Mouse (Mus musculus): ENCODE results near the gene Emcn. TPM values are rescaled to one million over a fixed set of nuclear protein-coding genes. Genes with fewer than 3 reads are reported as not detected.

The Emcn gene
- polyA plus RNA-seq (2014; fragmentation: Nextera tagmentation; extraction: Ambion mirVana), result 19.7 and 23.1 TPM in 2 replicates

DNA sequence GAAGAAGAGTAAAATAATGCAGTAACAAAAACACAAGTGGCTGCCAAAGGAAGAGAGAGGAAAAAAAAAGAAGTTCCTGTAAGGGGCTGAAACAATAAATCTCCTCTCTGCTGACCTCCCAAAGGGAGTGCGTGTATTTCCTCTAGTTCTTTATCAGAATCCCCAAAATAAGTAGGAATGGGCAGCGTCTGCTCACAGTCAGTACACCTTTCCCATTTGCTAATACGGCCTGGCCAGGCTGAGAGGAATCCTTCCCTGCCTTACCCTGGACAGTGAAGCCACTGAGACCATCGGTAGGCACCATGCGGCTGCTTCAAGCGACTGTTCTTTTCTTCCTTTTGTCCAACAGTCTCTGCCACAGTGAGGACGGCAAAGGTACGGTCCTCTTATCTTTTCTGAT lies at the start of gene Emcn:
Emcn (plus strand) TSS at position 130 of the 400 bp plus-strand sequence.
- Histone ChIP-seq H3K4me2 (ENCODE audit: low read depth, low read length, severe bottlenecking) (no peak within 1 kb of the TSS), H3K36me3 (ENCODE audit: control insufficient read depth, insufficient read depth, low read length) (no peaks in the 10 kb centered on the region), H3K27ac (ENCODE audit: low read depth, low read length) (no peak within 1 kb of the TSS), H3K4me3 (ENCODE audit: low read depth, low read length) (no peak within 1 kb of the TSS), H3K27me3 (ENCODE audit: control insufficient read depth, insufficient read depth, low read length) (no peaks in the 10 kb centered on the region), H3K9ac (ENCODE audit: low read length) (no peak within 1 kb of the TSS), H3K4me1 (replicated peaks; ENCODE audit: control insufficient read depth, insufficient read depth, low read length) (no peaks in the 10 kb centered on the region), H3K9me3 (ENCODE audit: control insufficient read depth, low read length) (no peaks in the 10 kb centered on the region)
- 64% methylated on average over 8 of the region's 8 CpGs for WGBS
- DNase-seq (ENCODE audit: low spot score) (no peak), ATAC-seq (replicated peaks; ENCODE audit: low FRiP score) (no peak)

DNA sequence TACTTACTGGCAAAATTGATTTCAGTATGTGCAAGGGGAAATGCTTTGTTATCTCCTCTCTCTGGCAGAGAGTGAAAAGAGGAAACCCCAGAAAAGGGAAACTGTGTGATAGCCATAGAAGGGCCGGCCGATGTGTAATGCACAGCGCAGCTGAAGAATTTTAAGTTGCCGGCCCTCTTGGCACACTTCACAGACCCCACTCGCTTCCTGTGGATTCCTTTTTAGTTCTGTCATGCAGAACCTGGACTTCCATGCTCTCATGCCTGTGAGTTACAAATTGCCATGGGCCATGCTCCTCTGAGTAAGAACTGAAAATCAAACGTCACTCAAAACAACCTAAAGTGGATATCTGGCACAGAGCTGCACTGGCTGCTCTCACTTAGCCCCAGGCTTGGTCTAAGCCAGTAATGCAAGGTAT lies 47.7 kb upstream of the Emcn start:
- no peaks in the 10 kb centered on the region for H3K27me3 ChIP-seq (ENCODE audit: control insufficient read depth, insufficient read depth, low read length)
- no peaks in the 10 kb centered on the region for H3K4me1 ChIP-seq (replicated peaks; ENCODE audit: control insufficient read depth, insufficient read depth, low read length)
- H3K27ac ChIP-seq (ENCODE audit: low read depth, low read length), result no peak overlapping the region
- H3K9ac ChIP-seq (ENCODE audit: low read length), result no peak overlapping the region
- ATAC-seq (replicated peaks; ENCODE audit: low FRiP score) (no peak), DNase-seq (ENCODE audit: low spot score) (no peak)
- no peaks in the 10 kb centered on the region for H3K9me3 ChIP-seq (ENCODE audit: control insufficient read depth, low read length)
- no peaks in the 10 kb centered on the region for H3K36me3 ChIP-seq (ENCODE audit: control insufficient read depth, insufficient read depth, low read length)
- no peak overlapping the region for H3K4me3 ChIP-seq (ENCODE audit: low read depth, low read length)
- H3K4me2 ChIP-seq (ENCODE audit: low read depth, low read length, severe bottlenecking), result no peak overlapping the region
- 88% methylated on average over 6 of the region's 6 CpGs for WGBS

DNA sequence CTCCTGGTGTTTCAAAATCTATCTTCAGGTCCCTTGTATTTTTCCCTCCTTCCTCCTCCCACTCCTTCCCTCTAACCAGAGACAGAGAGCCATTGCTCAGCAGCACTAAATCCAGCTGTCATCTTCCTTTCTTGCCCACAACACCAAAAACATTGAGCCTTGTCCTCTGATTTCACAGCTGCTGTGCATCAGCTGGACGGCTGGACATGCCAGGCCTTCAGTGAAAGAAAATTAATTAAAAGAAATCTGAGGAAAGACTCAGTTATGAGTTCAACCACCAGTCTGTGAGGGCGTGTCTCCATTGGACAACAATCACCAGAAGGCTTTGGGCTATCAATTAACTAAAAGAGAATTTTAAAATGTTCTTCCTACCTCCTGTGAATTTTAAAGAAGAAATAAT lies 42.6 kb upstream of the Emcn start:
- Histone ChIP-seq H3K4me2 (ENCODE audit: low read depth, low read length, severe bottlenecking) (no peak overlapping the region), H3K9ac (ENCODE audit: low read length) (no peak overlapping the region), H3K36me3 (ENCODE audit: control insufficient read depth, insufficient read depth, low read length) (no peaks in the 10 kb centered on the region), H3K9me3 (ENCODE audit: control insufficient read depth, low read length) (no peaks in the 10 kb centered on the region), H3K4me3 (ENCODE audit: low read depth, low read length) (no peak overlapping the region), H3K4me1 (replicated peaks; ENCODE audit: control insufficient read depth, insufficient read depth, low read length) (no peaks in the 10 kb centered on the region), H3K27ac (ENCODE audit: low read depth, low read length) (no peak overlapping the region), H3K27me3 (ENCODE audit: control insufficient read depth, insufficient read depth, low read length) (no peaks in the 10 kb centered on the region)
- DNase-seq (ENCODE audit: low spot score), result no peak
- WGBS, result 69% methylated on average over 2 of the region's 2 CpGs
- ATAC-seq (replicated peaks; ENCODE audit: low FRiP score), result no peak

DNA sequence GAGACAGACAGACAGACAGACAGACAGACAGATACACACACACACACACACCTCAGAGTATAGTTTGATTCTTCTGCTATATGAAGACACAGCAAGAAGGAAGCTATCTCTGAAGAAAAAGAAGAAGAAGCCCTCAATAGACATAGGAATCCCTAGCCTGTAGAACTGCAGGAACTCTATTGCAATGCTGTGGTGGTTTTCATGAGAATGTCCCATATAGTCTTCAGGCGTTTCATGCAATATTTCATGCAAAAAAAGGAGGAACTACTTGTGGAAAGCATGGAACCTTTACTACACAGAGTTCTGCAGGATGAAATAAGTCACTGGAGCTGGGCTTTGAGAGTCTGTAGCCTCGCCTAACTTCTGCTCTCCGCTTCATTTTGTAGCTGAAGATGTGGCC lies 40.7 kb upstream of the Emcn start:
- H3K4me1 ChIP-seq (replicated peaks; ENCODE audit: control insufficient read depth, insufficient read depth, low read length), result no peaks in the 10 kb centered on the region
- H3K4me3 ChIP-seq (ENCODE audit: low read depth, low read length), result no peak overlapping the region
- no peaks in the 10 kb centered on the region for H3K36me3 ChIP-seq (ENCODE audit: control insufficient read depth, insufficient read depth, low read length)
- no peak overlapping the region for H3K27ac ChIP-seq (ENCODE audit: low read depth, low read length)
- H3K9ac ChIP-seq (ENCODE audit: low read length), result no peak overlapping the region
- no peaks in the 10 kb centered on the region for H3K9me3 ChIP-seq (ENCODE audit: control insufficient read depth, low read length)
- H3K4me2 ChIP-seq (ENCODE audit: low read depth, low read length, severe bottlenecking), result no peak overlapping the region
- 90% methylated on average over 3 of the region's 3 CpGs for WGBS
- H3K27me3 ChIP-seq (ENCODE audit: control insufficient read depth, insufficient read depth, low read length), result no peaks in the 10 kb centered on the region
- ATAC-seq (replicated peaks; ENCODE audit: low FRiP score) (no peak), DNase-seq (ENCODE audit: low spot score) (no peak)

DNA sequence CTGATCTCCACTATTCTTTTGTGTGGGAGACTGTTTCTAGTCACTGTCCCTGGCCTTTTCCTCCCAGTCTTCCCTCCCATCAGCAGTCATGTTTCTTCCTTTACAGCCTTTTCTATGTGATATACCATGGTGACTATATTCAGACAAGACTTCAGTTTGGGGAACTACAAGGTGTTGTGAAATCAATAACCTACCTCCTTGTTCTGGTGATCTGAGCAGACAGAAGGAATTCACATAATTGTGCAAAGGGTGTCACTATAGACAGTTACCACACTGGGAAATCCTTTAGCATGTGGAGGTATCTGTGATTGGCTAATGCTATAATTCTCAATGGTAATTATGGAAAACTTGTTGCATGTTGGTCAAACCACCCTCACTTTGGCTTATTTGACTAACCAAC lies 39.7 kb upstream of the Emcn start:
- Histone ChIP-seq H3K9ac (ENCODE audit: low read length) (no peak overlapping the region), H3K36me3 (ENCODE audit: control insufficient read depth, insufficient read depth, low read length) (no peaks in the 10 kb centered on the region), H3K4me1 (replicated peaks; ENCODE audit: control insufficient read depth, insufficient read depth, low read length) (no peaks in the 10 kb centered on the region), H3K27ac (ENCODE audit: low read depth, low read length) (no peak overlapping the region), H3K9me3 (ENCODE audit: control insufficient read depth, low read length) (no peaks in the 10 kb centered on the region), H3K4me3 (ENCODE audit: low read depth, low read length) (no peak overlapping the region), H3K4me2 (ENCODE audit: low read depth, low read length, severe bottlenecking) (no peak overlapping the region), H3K27me3 (ENCODE audit: control insufficient read depth, insufficient read depth, low read length) (no peaks in the 10 kb centered on the region)
- DNase-seq (ENCODE audit: low spot score), result no peak
- ATAC-seq (replicated peaks; ENCODE audit: low FRiP score), result no peak

DNA sequence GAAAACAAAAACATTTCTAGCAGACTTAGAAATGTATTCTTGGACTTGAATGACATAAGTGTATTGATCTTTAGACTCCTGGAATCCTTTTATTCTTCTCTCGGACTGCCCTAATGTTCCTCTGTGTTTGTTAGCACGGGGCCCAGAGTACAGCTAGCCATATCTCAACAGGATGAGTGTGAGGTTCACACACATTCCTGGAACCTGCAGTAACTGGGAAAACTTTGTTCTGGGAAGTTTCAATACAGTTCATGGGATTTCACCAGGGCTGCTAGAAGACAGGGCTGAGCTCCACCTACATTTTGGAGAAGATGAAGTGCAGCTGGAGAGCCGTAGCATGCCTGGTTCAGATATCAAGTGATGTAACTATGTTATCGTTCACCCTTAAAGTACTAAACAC lies 38.1 kb upstream of the Emcn start:
- H3K9ac ChIP-seq (ENCODE audit: low read length), result no peak overlapping the region
- ATAC-seq (replicated peaks; ENCODE audit: low FRiP score), result no peak
- 68% methylated on average over 4 of the region's 4 CpGs for WGBS
- no peak overlapping the region for H3K4me3 ChIP-seq (ENCODE audit: low read depth, low read length)
- no peak overlapping the region for H3K27ac ChIP-seq (ENCODE audit: low read depth, low read length)
- H3K9me3 ChIP-seq (ENCODE audit: control insufficient read depth, low read length), result no peaks in the 10 kb centered on the region
- DNase-seq (ENCODE audit: low spot score), result no peak
- H3K27me3 ChIP-seq (ENCODE audit: control insufficient read depth, insufficient read depth, low read length), result no peaks in the 10 kb centered on the region
- H3K4me1 ChIP-seq (replicated peaks; ENCODE audit: control insufficient read depth, insufficient read depth, low read length), result no peaks in the 10 kb centered on the region
- H3K36me3 ChIP-seq (ENCODE audit: control insufficient read depth, insufficient read depth, low read length), result no peaks in the 10 kb centered on the region
- H3K4me2 ChIP-seq (ENCODE audit: low read depth, low read length, severe bottlenecking), result no peak overlapping the region

DNA sequence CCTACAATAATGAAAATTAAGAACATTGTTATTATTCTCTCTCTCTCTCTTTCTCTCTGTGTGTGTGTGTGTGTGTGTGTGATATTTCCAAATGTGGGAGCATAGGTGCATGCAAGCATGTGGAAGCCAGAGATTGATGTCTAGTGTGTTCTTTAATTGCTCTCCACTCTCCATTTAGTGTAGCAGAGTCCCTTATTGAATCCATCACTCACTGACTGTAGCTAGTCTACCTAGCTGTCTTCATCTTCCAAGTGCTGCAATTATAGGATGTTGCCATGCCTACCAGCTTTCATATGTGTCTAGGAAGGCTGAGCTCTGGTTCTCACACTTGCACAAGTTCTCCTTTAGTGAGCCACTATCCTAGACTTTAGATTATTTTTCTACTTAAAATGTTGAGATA lies 30.9 kb upstream of the Emcn start:
- no peak for ATAC-seq (replicated peaks; ENCODE audit: low FRiP score)
- H3K4me2 ChIP-seq (ENCODE audit: low read depth, low read length, severe bottlenecking), result no peak overlapping the region
- DNase-seq (ENCODE audit: low spot score), result no peak
- no peaks in the 10 kb centered on the region for H3K9me3 ChIP-seq (ENCODE audit: control insufficient read depth, low read length)
- H3K36me3 ChIP-seq (ENCODE audit: control insufficient read depth, insufficient read depth, low read length), result no peaks in the 10 kb centered on the region
- no peaks in the 10 kb centered on the region for H3K27me3 ChIP-seq (ENCODE audit: control insufficient read depth, insufficient read depth, low read length)
- no peak overlapping the region for H3K9ac ChIP-seq (ENCODE audit: low read length)
- no peak overlapping the region for H3K27ac ChIP-seq (ENCODE audit: low read depth, low read length)
- no peak overlapping the region for H3K4me3 ChIP-seq (ENCODE audit: low read depth, low read length)
- no peaks in the 10 kb centered on the region for H3K4me1 ChIP-seq (replicated peaks; ENCODE audit: control insufficient read depth, insufficient read depth, low read length)

DNA sequence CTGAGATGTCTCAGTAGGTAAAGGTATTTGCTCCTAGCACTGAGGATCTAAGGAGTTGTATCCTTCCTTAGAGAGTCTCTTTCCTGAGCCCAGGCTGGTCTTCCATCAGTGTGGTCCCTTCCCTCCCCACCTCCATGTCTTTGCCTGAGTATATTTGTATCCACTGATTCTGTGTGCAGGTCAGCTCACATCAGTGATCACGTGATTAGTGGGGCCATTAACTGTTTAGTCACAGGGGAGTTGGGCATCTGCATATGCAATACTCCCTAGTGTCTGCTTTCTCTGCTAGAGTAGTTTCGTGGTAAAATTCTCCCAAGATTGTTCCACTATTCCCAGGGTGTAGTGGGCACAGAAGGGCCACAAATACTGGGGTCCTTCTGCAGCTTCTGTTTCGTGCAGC lies 28.3 kb upstream of the Emcn start:
- Histone ChIP-seq H3K36me3 (ENCODE audit: control insufficient read depth, insufficient read depth, low read length) (no peaks in the 10 kb centered on the region), H3K27ac (ENCODE audit: low read depth, low read length) (no peak overlapping the region), H3K9ac (ENCODE audit: low read length) (no peak overlapping the region), H3K4me2 (ENCODE audit: low read depth, low read length, severe bottlenecking) (no peak overlapping the region), H3K9me3 (ENCODE audit: control insufficient read depth, low read length) (no peaks in the 10 kb centered on the region), H3K27me3 (ENCODE audit: control insufficient read depth, insufficient read depth, low read length) (no peaks in the 10 kb centered on the region), H3K4me3 (ENCODE audit: low read depth, low read length) (no peak overlapping the region), H3K4me1 (replicated peaks; ENCODE audit: control insufficient read depth, insufficient read depth, low read length) (no peaks in the 10 kb centered on the region)
- WGBS, result 75% methylated on average over 3 of the region's 3 CpGs
- DNase-seq (ENCODE audit: low spot score) (no peak), ATAC-seq (replicated peaks; ENCODE audit: low FRiP score) (no peak)

DNA sequence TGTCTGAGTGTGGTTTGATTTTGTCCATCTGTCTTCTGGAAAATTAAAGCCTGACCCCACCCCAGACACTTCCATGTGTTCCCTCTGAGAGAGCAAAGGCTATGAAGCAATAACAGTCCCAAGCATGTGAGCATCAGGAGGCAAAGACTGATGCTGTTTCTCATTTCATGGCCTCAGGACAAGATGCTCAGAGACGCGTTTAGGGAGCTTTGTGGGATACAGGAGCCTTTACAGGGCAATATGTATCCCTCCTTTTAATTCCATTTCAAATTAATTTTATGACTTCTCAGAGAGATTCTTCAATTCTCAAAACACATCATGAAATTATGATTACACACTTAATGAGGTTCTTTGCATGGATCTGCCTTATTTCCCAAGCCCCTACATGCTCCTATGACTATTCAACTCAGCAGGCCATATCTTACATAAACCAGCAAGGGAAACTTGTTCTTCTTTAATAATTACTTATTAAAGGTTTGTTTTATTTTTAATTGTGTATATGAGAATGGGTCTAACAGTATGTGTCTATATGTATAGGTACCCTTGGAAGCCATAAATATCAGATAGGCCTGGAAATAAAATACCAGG lies 27.0 kb upstream of the Emcn start:
- ATAC-seq (replicated peaks; ENCODE audit: low FRiP score) (no peak), DNase-seq (ENCODE audit: low spot score) (no peak)
- Histone ChIP-seq H3K27ac (ENCODE audit: low read depth, low read length) (no peak overlapping the region), H3K36me3 (ENCODE audit: control insufficient read depth, insufficient read depth, low read length) (no peaks in the 10 kb centered on the region), H3K4me3 (ENCODE audit: low read depth, low read length) (no peak overlapping the region), H3K27me3 (ENCODE audit: control insufficient read depth, insufficient read depth, low read length) (no peaks in the 10 kb centered on the region), H3K4me1 (replicated peaks; ENCODE audit: control insufficient read depth, insufficient read depth, low read length) (no peaks in the 10 kb centered on the region), H3K9me3 (ENCODE audit: control insufficient read depth, low read length) (no peaks in the 10 kb centered on the region), H3K4me2 (ENCODE audit: low read depth, low read length, severe bottlenecking) (no peak overlapping the region), H3K9ac (ENCODE audit: low read length) (no peak overlapping the region)
- WGBS, result 100% methylated on average over 2 of the region's 2 CpGs

Measured in forebrain, embryonic 11.5 days (tissue).